Mouse (Mus musculus): Measurements from ENCODE around the gene Myom1.

DNA sequence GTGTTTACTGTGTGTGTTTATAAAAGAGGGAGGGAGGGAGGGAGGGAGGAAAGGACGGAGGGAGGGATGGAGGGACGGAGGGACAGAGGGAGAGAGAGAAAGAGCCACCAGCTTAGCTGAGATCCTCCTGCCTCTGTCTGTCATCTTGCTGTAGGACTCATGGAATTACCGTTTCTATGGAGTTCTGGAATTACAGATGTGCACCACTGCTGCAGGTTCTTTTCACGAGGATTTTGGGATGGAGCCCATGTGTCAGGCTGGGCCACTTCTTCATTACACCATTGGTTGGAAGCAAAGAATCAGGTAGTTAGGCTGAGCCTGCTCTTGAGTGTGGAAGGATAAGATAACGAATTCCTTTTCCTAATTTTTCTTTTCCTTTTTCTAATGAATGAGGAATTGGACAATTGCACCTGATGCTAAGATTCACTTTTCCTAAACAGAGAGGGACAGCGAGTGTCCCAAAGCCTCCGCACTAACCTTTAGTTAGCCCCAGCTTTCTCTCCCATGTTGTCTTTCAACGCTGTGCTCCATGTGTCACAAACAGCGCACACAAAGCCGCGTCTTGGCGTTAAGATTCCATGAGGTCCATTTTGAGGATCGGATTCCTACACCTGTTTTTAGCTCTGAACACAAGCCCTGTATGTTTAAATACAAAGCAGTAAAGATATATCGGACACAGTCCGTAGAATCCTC lies 16.3 kb downstream of the Myom1 start:
- TF ChIP-seq POLR2A (IDR thresholded peaks at IDR 0.05; ENCODE audit: borderline replicate concordance, extremely low read depth, low read depth, low read length) (no peak), CTCF (IDR thresholded peaks at IDR 0.05; ENCODE audit: insufficient read depth, low read length) (no peak)
